Mouse (Mus musculus) c-Kit-positive CD71-negative TER-119-negative erythroid progenitor cells, embryonic 14.5 days (primary cell): Measurements from ENCODE around the gene Coro1b.

ENCODE experiments used
- DNase-seq: peaks from one replicate; pipeline ENCODE4 v3.0.0-alpha.2; 2013; ENCODE audit warnings: low read depth

Gene Coro1b

DNA sequence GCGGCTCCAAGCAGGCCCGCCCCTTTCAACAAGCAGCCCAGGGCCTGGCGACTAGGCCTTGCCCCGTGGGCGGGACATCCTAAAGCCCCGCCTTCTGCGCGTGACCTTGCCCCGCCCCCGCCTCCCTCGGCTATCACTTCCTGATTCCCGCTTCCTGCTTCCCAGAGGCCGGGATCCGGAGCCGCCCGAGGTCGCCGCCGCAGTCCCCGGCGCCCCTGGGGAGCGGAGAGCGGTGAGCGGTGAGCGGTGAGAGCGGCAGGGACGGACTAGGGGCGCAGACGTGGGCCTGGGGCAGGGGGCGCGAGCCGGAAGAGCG is at the start of gene Coro1b:
Coro1b (plus strand) TSS at position 129 of the 316 bp plus-strand sequence.
- peak; percentile 81 for DNase-seq

DNA sequence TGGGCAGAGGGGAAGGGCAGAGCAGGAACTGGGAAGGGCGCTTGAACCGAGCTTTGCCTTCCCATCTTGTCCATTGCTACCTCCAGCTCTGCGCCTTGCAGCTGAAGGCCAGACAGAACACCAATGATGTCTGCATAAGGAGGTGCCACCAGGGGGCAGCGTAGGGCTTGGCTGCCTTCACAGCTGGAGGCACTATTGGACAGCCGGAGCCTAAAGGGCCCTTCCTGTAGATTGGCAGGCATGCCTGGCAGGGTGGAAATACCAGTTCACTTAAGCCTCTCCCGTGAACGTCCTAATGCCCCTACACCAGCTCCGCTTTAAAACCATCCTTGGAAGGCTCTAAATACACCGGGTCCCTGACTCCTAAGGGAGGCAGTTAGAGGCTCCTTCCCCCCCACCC is 49.4 kb upstream of the Coro1b start:
- DNase-seq = peak; percentile 94

DNA sequence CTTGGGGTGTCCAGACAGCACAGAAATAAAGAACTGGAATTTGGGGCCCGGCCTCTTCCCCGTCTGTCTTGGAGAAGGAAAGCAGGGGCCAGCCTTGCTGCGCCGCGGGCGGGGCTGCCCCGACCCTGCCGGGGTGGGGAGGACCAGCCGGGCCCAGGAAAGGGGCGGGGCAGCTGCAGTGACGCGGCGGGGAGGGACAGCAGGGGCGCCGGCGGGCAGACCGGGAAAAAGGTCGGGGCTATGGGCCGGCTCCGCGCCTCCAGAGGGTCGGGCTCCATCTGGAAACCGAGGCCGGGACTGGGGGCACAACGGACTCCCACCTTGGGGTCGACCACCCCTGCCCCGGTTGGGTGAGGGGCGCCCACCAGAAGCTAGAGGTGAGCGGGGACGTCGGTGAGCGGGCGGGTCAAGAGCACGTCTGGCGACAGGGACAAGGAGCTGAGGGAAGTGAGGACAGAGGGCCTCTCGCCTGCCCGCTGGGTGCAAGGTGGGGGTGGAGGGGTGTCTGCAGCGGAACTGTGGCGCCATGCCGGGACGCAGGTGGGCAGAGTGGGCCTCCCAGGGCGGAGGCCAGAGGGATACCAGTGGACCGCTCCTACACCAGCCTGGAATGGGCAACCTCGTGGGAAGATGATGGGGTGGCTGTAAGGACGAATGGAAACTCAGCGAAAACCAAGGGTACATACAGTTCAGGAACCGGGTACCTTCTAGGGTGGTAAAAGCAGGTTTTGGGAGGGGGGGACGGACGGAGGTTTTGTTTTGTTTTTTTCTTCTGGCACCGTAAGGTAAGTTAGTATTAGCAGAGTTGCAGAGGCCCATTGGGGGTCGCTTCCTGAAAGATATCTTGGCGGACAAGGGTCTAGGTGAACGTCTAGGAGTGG is 48.3 kb upstream of the Coro1b start, which contains the start of gene Pitpnm1:
Pitpnm1 (plus strand) TSS at position 162 of the 881 bp plus-strand sequence.
- no peak for DNase-seq

DNA sequence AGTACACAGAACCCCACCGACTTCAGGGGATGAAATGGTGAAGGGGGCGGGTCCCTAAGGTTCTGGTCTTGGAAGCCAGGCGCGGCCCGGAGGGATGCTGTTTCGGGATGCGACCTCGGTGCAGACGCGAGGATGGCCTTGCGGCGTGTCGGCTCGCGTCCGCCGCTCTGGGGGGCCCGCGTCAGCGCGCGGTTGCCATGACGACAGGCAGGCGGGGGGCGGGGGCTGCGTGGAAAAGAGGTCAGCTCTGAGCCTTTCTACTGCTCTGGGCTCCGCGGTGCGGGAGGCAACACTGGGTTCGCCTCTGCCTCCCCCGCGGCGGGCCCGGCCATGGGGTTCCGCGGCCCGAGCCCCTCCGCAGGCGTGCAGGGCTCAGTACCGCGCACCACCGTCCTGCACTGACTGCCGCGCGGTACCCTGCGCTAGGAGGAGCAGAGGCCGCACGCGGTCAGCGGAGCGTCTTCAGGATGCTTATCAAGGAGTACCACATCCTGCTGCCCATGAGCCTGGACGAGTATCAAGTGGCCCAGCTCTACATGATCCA is 47.6 kb upstream of the Coro1b start:
- DNase-seq = no peak

DNA sequence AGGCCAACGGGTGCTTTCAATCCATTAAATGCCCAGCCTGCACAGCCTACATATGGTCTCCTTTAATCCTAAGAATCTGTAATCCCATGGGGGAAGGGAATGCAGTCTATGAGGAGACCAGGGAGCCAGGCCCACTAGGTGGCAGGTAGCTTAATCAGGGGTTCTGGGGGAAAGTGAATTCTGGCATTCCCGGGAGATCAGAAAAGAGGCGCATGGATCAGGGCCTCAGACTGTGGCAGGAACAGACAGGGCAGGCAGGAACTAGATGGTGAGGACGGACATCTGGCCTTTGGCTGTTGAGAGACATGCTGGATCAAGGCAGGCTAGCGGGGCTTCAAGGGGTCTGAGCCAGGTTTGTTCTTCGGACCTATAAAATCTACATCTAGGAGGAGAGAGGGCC is 47.0 kb upstream of the Coro1b start:
- no peak for DNase-seq

DNA sequence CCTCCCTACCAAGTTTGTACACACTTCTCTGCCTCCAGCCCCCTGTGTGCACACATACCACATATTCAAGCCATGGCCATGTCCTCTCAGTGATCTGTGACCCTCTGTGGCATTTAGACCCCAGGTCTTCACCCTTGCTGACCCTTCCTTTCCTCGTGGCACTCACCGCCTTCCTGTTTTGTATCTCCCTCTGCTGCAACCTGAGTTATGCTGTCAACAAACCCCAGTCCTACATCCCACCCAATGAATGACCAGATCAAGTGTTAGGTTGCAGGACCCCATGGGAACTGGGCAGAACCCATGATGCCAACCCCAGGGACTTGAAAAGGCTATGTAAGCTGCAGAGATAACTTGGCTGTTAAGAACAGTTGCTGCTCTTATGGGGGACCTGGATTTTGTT is 46.4 kb upstream of the Coro1b start:
- no peak for DNase-seq

DNA sequence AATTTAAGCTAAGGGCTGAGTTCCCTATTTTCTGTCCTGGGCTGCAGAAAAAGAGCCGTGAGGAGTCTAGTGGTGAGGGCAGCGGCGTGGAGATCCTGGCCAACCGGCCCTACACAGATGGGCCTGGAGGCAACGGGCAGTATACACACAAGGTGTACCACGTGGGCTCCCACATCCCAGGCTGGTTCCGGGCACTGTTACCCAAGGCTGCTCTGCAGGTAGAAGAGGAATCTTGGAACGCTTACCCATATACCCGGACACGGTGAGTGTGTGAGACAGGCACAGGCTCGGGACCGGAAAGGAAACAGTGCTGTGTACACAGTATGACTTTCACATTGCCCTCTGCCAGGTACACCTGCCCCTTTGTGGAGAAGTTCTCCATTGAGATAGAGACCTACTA is 45.8 kb upstream of the Coro1b start:
- DNase-seq = no peak

DNA sequence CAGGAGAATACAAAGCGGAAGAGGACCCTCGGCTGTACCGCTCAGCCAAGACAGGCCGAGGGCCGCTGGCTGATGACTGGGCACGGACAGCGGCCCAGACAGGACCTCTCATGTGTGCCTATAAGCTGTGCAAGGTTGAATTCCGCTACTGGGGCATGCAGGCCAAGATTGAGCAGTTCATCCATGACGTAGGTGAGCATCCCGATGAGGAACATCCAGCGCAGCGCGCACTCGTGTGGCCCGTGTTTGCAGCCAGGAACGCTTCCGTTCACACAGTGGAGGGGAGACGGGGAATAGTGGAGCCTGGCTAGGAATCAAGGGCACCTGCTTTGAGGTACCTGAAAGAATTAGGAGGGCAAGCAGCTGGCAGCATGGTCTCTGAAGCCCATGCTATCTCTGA is 45.1 kb upstream of the Coro1b start:
- DNase-seq = no peak

DNA sequence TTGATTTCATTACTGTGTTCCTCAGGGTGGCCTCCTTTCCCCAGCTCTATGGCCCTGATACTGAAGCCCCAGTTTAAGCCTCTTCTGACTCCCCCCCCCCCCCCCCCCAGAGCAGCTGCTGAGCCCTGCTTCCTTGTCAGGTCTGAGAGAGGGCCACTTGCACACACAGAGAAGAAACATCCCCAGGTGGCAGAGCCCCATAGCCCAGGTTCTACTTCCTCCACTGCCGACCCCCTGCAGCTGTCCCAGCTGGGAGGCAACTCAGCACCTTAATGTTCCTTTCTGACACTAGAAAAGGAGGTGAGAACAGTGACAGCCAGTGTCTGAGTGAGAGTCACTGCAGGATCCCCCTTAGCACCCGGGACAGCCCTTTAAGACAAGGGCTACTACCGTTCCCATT is 44.6 kb upstream of the Coro1b start:
- DNase-seq = no peak

DNA sequence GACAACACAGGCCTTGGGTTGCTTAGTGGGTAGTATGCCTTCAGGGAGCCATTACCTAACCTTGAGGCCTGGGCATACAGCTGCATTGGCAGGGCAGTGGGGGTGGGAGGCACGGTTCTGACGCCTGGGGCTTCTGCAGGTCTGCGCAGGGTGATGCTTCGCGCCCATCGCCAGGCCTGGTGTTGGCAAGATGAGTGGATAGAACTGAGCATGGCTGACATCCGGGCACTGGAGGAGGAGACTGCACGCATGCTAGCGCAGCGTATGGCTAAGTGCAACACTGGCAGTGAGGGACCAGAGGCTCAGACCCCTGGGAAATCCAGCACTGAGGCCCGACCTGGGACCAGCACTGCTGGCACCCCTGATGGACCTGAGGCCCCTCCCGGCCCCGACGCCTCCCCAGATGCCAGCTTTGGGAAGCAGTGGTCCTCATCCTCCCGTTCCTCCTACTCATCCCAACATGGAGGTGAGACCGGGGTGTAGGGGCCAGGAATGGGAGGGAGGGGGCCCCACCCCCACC is 43.7 kb upstream of the Coro1b start:
- DNase-seq = no peak

DNA sequence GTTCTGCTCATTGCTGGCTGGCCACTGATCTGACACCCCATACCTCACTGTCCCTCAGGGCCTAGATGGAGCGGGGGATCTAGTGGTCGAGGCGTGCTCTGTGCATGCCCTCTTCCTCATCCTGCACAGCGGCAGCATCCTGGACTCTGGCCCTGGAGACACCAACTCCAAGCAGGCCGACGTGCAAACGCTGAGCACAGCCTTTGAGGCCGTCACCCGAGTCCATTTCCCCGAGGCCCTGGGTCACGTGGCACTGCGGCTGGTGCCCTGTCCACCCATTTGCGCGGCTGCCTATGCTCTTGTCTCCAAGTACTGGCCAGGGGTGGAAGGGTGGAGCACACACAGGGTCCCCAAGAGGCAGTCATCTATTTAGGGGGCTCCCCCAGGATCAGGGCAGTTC is 41.8 kb upstream of the Coro1b start:
- DNase-seq = no peak

DNA sequence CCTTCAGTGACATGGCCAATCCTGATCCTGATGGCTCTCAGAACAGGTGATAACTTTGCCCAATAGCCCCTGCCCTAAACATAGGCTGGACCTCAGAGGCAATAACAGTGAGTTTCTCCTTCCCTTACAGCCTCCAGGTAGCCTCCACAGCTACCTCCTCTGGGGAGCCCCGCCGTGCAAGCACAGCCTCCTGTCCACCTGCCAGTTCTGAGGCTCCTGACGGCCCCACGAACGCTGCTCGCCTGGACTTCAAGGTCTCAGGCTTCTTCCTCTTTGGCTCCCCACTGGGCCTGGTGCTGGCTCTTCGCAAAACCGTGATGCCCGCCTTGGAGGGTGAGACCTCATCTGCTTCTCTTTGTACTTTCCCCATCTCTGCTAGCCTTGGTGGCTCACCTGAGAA is 39.9 kb upstream of the Coro1b start:
- DNase-seq = no peak

DNA sequence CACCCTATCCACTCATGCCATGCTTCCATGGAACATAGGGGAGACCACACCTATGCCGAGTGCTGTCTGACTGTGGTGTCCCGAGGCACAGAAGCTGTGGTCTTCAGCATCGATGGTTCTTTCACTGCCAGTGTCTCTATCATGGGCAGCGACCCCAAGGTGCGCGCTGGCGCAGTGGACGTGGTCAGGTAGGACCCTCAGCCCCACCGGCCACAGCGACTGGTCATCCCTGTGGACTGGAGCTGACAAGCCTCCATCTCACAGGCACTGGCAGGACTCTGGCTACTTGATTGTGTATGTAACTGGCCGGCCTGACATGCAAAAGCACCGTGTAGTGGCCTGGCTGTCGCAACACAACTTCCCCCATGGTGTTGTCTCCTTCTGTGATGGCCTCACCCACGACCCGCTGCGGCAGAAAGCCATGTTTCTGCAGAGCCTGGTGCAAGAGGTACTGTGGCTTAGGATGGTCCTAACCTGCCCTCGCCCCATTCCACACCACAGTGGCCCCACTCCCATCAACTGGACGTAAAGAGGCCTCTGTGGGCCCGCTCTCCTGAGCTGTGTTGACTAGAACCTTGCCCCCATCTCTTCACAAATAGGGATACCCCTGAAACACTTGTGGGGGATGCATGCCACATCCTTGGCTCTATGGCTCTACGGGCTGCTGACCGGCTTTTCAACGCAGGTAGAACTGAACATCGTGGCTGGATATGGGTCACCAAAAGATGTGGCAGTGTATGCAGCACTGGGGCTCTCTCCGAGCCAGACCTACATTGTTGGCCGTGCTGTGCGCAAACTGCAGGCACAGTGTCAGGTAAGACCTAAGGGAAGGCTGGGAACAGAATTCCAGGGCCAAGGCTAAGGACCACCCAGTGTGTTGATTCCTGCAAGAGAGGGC is 36.1 kb upstream of the Coro1b start:
- DNase-seq = no peak

DNA sequence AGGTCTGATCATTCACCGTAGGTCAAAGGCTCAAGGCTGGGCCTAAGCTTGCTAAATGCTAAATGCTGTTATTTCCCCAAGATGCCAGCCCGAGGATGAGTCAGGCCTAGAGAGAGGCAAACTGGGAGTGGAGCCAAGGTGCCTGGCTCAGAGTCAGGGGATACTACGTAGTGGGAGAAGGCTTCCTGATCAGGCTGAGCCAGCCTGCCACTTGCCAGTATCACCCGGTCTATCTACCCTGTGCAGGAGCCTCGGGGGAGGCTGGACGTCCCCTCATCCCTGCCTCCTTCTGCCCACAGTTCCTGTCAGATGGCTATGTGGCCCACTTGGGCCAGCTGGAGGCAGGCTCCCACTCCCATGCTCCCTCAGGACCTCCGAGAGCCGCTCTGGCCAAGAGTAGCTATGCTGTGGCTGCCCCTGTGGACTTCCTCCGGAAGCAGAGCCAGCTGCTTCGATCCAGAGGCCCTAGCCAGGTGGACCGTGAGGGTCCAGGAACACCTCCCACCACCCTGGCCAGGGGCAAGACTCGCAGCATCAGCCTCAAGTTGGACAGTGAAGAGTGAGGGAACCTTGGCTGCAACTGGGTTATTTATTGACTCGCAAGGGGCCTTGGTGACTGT is 35.1 kb upstream of the Coro1b start:
- no peak for DNase-seq

DNA sequence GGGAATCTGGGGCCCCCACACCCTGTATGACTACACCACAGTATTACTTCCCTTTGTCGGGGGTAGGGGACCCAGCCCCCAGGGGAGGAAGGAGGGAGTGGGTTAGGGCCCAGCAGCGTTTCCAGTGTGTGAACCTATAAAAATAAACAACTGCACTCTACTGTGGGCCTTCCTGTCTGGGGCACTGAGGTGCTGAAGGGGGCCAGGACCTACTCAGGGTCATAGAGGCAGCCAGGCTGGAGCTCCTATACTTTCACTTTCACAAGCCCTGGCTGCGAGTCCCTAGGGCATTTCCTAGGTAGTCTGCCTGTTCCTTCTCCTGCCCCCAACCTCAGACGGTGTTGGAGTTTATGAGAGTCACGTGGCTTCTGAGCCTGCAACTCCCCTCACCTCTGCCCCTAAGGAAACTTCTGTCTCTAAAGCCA is 34.6 kb upstream of the Coro1b start:
- no peak for DNase-seq

DNA sequence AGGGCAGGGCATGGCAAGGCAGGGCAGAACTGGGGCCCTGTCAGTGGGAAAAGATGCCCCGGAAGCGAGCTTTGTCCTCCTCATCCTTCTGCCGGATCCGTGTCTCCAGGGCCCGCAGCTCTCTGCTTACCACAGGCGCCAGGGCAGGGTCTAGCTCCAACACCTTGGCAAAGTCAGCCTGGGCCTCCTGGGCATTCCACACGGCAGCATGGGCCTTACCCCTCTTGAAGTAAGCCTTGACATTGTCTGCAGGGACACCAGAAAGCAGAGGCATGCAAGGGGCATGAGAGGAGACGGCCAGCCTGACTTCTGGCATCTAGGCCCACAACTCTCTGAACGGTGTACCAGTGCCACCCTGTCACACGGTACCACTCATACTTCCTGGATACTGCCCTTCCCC is 33.9 kb upstream of the Coro1b start:
- DNase-seq = no peak

DNA sequence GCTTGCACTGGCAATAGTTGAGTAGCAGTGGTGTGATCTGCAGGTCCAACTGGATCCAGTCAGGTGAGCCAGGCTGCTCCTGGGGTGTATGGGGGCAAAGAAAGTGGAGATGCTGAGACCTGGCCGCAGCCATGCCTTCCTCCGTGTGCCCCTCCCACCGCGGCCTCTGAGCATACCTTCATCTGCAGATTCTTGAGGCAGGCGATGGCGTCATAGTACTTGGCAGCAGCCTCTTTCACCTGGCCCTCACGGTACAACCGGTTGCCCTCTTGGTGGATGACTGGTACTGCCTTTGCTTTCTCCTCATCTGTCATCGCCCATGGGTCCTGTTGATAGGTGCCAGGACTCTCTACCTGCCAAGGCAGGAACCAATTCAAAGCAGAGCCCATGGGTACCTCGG is 33.3 kb upstream of the Coro1b start:
- no peak for DNase-seq

DNA sequence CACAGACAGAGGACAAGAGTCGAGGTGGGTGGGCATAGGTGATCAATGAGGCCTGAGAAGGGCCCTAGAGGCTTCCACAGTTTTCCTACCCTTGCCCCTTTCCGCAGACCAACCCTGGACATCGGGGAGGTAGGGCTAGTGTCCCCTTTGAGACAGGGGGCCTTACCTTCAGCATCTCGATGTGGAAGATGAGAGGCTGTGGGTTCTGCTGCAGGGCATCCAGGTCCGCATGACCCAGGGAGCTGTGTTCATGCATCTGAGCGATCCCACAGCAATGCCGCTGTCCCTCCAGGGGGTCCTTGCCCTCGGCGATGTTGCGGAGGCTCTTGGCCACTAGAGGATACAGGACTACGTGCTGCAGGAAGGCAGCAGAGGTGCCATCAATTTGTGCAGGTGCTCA is 32.6 kb upstream of the Coro1b start:
- DNase-seq = no peak

DNA sequence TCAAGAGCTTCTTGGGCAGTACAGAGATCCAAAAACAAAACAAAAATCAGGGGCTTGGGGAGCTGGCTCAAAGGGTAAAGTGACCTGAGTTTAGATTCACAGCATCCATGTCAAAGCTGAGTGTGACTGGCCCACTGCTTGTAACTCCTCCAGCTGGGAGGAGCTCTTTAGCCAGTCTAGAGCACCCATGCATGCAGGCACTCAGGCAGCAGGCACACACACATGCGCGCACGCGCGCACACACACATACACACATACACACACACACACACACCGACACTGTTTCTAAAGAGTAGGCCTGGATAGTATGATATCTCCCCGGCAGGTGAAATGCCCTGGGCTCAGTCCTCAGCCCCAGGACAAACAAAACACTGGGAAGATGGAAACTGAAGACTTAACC is 31.4 kb upstream of the Coro1b start:
- DNase-seq = no peak

DNA sequence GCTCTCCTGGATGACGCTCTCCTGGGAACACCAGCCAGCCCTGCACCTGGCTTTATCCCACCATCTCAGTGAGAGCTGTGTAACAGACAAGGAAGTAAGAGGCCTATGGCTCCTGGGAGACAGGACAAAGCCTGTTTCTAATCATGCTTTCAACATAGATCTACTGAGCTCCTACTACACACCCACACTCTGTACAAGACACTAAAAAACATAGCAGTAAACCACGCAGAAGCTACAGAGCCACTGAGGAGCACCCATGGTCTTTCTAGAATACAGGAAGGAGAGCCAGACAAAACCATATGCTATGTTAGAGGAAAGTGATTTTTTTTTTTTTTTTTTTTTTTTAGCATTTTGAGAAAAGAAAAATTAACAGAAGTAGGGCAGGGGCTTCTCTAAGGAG is 30.1 kb upstream of the Coro1b start:
- no peak for DNase-seq

DNA sequence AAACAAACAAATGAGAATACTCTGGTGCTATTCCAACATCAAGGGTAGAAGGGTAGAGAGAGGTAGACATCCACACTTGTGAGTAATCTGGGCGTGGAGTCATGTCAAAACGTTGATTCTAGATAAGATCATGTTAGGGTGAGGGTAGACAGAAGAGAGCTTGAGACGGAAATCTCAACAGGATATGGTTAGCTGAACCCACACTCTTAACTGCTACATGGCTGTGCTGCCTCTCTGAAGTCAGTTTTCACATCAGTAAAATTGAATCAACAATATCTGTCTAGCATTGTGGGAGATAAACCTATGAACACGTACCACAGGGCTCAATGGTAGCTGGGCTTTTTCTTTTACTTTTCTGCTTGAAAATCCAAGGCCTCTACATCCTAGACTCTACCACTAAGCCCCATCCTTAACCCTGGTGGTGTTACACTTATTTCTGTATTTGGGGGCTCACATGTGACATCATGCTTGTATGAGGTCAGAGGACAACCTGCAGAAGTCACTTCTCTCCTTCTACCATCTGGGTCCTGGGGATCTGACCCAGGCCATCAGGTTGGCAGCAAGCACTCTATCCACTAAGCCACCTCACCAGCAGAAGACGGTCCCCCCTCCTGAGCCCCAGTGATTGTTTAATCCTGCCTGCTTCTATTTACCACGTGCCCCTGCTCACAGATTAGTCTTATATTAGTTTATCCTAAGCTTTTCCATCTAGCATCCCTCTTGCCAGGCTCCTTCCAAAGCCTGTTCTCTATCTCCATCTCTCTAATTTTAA is 28.5 kb upstream of the Coro1b start:
- DNase-seq = no peak
